Mouse (Mus musculus) embryonic facial prominence, embryonic 13.5 days (tissue): ENCODE results near the gene Mdm2. TPM values are rescaled to one million over a fixed set of nuclear protein-coding genes. Genes with fewer than 3 reads are reported as not detected.
A peak's percentile ranks its signal among the peaks of the same experiment; 100 is the strongest.
"Not testable (repeated sequence)": the region's sequence is repeated elsewhere in the genome, so short reads cannot be mapped to it uniquely, and the experiment has no call there.

Experiments
- ATAC-seq: fragments of 200-750 bp; cut with Nextera tagmentation; 2 replicates; pipeline ENCODE4 v1.8.0; 2017; ENCODE audit warnings: low read depth; ENCODE audit not compliant: insufficient number of reproducible peaks, insufficient read depth, low FRiP score, low TSS enrichment
- H3K27ac ChIP-seq: fragments of 300-500 bp; sonication (generic); 2 replicates; pipeline ENCODE4 v1.5.1; 2015; ENCODE audit warnings: moderate library complexity, mild to moderate bottlenecking, inconsistent platforms
- H3K27me3 ChIP-seq: fragments of 300-500 bp; sonication (generic); 2 replicates; pipeline ENCODE4 v1.6.1; 2015; ENCODE audit warnings: mild to moderate bottlenecking, inconsistent platforms
- H3K36me3 ChIP-seq: fragments of 300-500 bp; sonication (generic); 2 replicates; pipeline ENCODE4 v1.6.1; 2015; ENCODE audit warnings: mild to moderate bottlenecking, inconsistent platforms
- H3K4me1 ChIP-seq: fragments of 300-500 bp; sonication (generic); 2 replicates; pipeline ENCODE4 v1.6.1; 2015; ENCODE audit warnings: inconsistent platforms
- H3K4me2 ChIP-seq: fragments of 300-500 bp; sonication (generic); 2 replicates; pipeline ENCODE4 v1.6.1; 2015; ENCODE audit warnings: moderate library complexity, mild to moderate bottlenecking, inconsistent platforms
- H3K4me3 ChIP-seq: fragments of 300-500 bp; sonication (generic); 2 replicates; pipeline ENCODE4 v1.5.1; 2015; ENCODE audit warnings: mild to moderate bottlenecking, inconsistent platforms
- H3K9ac ChIP-seq: fragments of 300-500 bp; sonication (generic); 2 replicates; pipeline ENCODE4 v1.6.1; 2015; ENCODE audit warnings: mild to moderate bottlenecking, inconsistent platforms
- H3K9me3 ChIP-seq: fragments of 300-500 bp; sonication (generic); 2 replicates; pipeline ENCODE4 v1.6.1; 2016; ENCODE audit warnings: inconsistent platforms
- WGBS: fragments of 180-500 bp; shearing (Covaris S2); methylation state at CpG from one replicate; pipeline ENCODE4 v1.1.7; 2015; ENCODE audit warnings: mixed read lengths; 5-methylcytosine and 5-hydroxymethylcytosine counted together
- polyA plus RNA-seq: library from polyadenylated mRNA; unstranded; fragments of >200 nt; fragmentation: Nextera tagmentation; extraction: Ambion mirVana; gene quantifications from 2 replicates; pipeline ENCODE4 v1.2.1, GENCODE M21; 2015

The Mdm2 gene
- 49.3 and 50.2 TPM in 2 replicates for polyA plus RNA-seq

DNA sequence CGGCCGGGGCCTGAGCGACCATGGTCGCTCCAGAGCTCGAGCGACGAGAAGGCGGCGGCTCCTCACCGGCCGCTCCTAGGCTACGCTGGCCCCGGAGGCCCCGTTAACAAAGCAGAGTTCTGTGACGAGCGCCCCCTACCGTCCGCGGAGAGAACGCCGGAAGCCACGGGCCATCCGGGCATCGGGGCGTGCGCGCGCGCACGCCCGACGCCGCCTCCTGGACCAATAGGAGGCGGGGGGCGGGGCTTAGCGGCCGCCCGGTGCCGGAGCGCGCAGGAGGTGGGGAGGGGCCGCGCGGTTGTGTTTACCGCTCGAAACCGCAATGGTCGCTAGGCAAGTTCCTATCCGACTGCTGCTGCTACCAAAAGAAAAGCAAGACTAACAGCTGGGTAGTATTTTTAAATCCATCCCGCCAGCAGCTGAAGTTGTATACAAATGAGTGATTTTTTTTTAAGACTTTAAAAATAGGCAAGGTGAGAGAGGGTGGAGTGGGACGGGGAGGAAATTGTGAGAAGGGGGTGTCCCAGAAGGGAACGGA is at the start of gene Mdm2:
Gene Mdm2 (minus strand): TSS at position 155 of the 538 bp plus-strand sequence.
- no peaks in the 10 kb centered on the region for H3K9me3 ChIP-seq
- peak within 1 kb of the TSS; percentile 100 for H3K9ac ChIP-seq
- H3K4me2 ChIP-seq: peak within 1 kb of the TSS; percentile 69
- under 1% methylated on average over 52 of the region's 52 CpGs for WGBS
- H3K4me1 ChIP-seq: peaks cover 10% of the 10 kb centered on the region
- peak; percentile 94 for ATAC-seq
- H3K4me3 ChIP-seq: peak within 1 kb of the TSS; percentile 86
- H3K36me3 ChIP-seq: peaks cover 15% of the 10 kb centered on the region
- peak within 1 kb of the TSS; percentile 98 for H3K27ac ChIP-seq
- H3K27me3 ChIP-seq: no peaks in the 10 kb centered on the region

DNA sequence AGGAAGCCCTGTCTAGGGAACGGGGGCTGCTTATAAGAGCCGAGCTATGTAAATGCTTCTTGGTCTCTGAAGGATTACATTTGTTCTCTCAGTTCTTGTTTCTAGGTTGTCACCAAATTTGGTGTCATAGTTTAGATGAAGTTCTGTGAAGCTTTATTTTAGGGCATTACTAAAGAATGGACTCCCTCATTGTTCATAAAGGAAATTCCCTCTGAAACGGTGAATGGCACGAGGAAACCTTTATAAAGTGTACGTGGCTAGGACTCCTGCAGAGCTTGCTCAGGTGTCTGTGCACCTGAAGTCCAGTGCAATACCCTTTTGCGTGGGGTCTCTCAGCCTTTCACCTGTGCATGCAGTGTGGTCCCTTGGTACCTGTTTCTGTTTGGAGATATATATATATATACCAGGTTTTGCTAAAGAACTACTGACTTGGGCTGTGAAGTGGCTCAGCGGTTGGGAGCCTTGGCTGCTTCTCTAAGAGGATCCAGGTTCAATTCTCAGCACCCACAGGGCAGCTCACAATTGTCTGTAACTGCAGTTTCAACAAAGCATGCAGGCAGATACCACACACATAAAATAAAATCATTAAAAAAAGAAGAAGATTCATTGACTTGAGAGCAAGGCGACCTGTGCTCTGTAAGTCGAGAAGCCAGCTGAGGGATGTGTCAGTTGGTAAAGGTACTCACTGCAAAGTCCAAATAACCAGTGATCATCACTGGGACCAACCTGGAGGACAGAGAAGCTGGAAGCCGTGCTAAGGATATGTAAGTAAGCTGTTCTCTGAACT is 49.5 kb upstream of the Mdm2 start:
- WGBS: 93% methylated on average over 10 of the region's 10 CpGs
- H3K27ac ChIP-seq: no peak overlapping the region
- H3K4me2 ChIP-seq: no peak overlapping the region
- ATAC-seq: no peak
- H3K36me3 ChIP-seq: peaks cover 97% of the 10 kb centered on the region
- no peaks in the 10 kb centered on the region for H3K9me3 ChIP-seq
- no peaks in the 10 kb centered on the region for H3K4me1 ChIP-seq
- H3K9ac ChIP-seq: no peak overlapping the region
- no peaks in the 10 kb centered on the region for H3K27me3 ChIP-seq
- no peak overlapping the region for H3K4me3 ChIP-seq

DNA sequence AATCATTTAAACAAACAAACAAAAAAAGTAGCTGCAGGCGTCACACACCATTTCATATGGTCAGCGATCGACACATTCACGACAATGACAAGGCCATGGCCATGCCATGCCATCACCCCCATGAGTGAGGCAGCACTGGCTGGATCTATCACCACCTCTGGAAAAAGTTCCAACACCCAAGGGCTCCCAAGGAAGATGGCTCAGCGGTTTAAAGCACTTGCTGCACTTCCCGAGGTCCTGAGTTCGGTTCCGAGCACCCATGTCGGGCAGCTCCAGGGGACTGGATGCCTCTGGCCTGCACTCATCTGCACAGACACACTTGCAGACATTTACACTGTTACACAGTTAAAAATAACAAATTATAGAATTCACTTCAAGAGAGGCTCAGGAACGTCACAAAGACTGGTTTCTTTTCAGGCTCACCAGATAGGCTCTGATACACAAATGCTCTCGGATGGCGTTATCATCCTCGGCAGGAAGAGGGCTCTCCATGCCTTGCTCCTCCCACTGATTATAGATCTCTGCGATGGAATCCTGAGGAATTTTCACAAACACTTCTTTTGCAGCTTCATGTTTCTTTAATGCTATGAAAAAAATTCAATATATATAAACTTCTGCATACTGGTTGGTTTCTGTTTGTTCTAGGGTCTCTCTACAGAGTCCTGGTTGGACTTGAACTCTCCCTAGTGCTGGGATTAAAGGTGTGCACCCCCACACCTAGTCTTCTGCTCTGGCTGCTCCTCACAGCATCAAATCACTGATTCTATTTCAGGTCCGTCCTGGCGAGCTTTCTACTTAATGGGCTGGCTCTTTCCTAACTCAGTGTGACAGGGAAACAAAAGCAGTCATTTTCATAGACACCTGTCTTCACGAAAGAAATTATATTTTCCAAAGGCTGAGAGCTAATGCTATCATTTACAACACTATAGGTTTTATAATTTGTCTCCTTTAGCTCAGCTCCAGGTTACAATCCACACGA is 48.5 kb upstream of the Mdm2 start:
- Histone ChIP-seq H3K4me1 (no peaks in the 10 kb centered on the region), H3K36me3 (peaks cover 98% of the 10 kb centered on the region), H3K4me3 (no peak overlapping the region), H3K27me3 (no peaks in the 10 kb centered on the region), H3K9me3 (no peaks in the 10 kb centered on the region), H3K9ac (no peak overlapping the region), H3K27ac (no peak overlapping the region), H3K4me2 (no peak overlapping the region)
- WGBS: 91% methylated on average over 18 of the region's 18 CpGs
- no peak for ATAC-seq

GRCm38 (mm10) chr10:117758344-117758743 is 47.8 kb upstream of the Mdm2 start:
- not testable (repeated sequence) for H3K4me3 ChIP-seq, H3K9me3 ChIP-seq, H3K4me1 ChIP-seq, H3K27ac ChIP-seq, H3K4me2 ChIP-seq, H3K9ac ChIP-seq, ATAC-seq, H3K27me3 ChIP-seq
- WGBS: 95% methylated on average over 3 of the region's 3 CpGs
- H3K36me3 ChIP-seq: peaks cover 93% of the 10 kb centered on the region

DNA sequence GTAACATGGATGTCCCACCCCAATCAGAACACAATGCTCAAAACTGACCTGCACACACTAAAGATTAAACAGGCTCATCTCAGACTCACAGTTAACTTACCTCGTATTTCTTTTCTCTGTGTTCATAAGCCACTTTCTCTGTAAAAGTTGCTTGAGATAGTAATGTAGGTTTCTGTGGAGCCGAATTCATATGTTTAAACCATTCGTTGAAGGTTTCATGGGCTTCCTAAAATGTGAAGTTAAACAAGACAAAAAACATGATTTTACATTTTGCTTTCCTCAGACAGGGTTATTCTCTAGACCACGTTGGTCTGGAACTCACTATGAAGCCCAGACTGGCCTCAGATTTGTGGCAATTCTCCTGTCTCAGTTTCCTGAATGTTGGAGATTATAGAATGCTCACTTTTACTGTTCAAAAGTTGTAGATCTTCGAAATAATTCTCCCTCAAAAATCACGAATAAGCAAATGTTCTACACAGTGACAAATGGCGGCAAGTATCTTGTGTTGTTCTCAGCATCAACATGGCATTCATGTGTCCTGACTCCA is 47.3 kb upstream of the Mdm2 start:
- Histone ChIP-seq H3K36me3 (peaks cover 93% of the 10 kb centered on the region), H3K9me3 (no peaks in the 10 kb centered on the region), H3K9ac (no peak overlapping the region), H3K4me3 (no peak overlapping the region), H3K27me3 (no peaks in the 10 kb centered on the region), H3K4me1 (no peaks in the 10 kb centered on the region), H3K27ac (no peak overlapping the region), H3K4me2 (no peak overlapping the region)
- ATAC-seq: no peak
- WGBS: 97% methylated on average over 7 of the region's 7 CpGs

GRCm38 (mm10) chr10:117757259-117757658 is 46.7 kb upstream of the Mdm2 start:
- ATAC-seq: no peak
- 92% methylated on average over 1 of the region's 1 CpGs for WGBS
- Histone ChIP-seq H3K36me3 (peaks cover 93% of the 10 kb centered on the region), H3K4me2 (no peak overlapping the region), H3K4me3 (no peak overlapping the region), H3K9me3 (no peaks in the 10 kb centered on the region), H3K27me3 (no peaks in the 10 kb centered on the region), H3K4me1 (no peaks in the 10 kb centered on the region), H3K9ac (no peak overlapping the region), H3K27ac (no peak overlapping the region)

GRCm38 (mm10) chr10:117756784-117757183 is 46.2 kb upstream of the Mdm2 start:
- no peak overlapping the region for H3K4me3 ChIP-seq
- WGBS: 94% methylated on average over 5 of the region's 5 CpGs
- H3K9ac ChIP-seq: no peak overlapping the region
- H3K9me3 ChIP-seq: no peaks in the 10 kb centered on the region
- no peak overlapping the region for H3K27ac ChIP-seq
- H3K36me3 ChIP-seq: peaks cover 93% of the 10 kb centered on the region
- H3K27me3 ChIP-seq: no peaks in the 10 kb centered on the region
- no peak for ATAC-seq
- no peak overlapping the region for H3K4me2 ChIP-seq
- H3K4me1 ChIP-seq: no peaks in the 10 kb centered on the region

GRCm38 (mm10) chr10:117755799-117756467 is 45.4 kb upstream of the Mdm2 start:
- ATAC-seq: no peak
- WGBS: 92% methylated on average over 11 of the region's 11 CpGs

DNA sequence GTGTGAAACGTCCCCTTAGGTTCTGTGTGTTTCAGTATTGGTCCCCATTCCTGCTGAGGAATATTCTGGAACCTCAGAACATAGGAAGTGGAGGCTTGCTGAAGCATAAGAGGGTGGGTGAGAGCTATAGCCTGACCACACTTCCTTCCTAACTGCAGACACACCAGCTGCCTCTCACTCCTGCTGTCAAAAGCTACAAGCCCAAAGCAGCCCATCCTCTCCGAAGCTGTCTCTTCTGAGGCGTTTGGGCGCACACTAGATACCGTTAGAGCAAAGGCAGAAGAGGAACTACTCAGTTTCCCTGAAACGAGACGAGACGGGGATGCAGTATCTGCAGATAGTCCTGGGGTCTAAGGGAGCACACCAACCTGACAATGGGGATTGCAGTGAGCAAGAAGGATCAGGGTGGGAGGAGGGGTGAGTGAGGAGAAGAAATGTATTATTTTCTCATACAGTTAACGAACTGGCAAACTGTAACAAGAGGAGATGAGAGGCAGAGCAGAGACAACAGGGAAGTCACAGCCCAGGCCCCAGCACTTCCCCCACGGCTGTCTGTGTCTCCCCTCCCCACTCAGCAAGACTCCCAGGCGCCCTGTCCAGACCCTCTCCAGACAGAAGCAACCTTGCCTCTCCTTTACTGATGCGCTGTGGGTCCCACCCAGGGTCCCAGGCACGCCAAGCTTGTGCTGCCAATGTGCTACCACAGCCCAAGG is 44.7 kb upstream of the Mdm2 start:
- 91% methylated on average over 13 of the region's 13 CpGs for WGBS
- no peak overlapping the region for H3K4me3 ChIP-seq

More at GRCm38 (mm10) chr10:117755799-117756467, 45.4 kb upstream of the Mdm2 start:
- no peaks in the 10 kb centered on the region for H3K9me3 ChIP-seq
- H3K4me2 ChIP-seq: no peak overlapping the region
- no peak overlapping the region for H3K9ac ChIP-seq
- peaks cover 93% of the 10 kb centered on the region for H3K36me3 ChIP-seq
- no peaks in the 10 kb centered on the region for H3K27me3 ChIP-seq
- H3K4me3 ChIP-seq: no peak overlapping the region
- no peaks in the 10 kb centered on the region for H3K4me1 ChIP-seq
- H3K27ac ChIP-seq: no peak overlapping the region

GRCm38 (mm10) chr10:117754609-117754940 is 44.0 kb upstream of the Mdm2 start:
- Histone ChIP-seq H3K36me3 (peaks cover 91% of the 10 kb centered on the region), H3K4me1 (no peaks in the 10 kb centered on the region), H3K4me3 (no peak overlapping the region), H3K9ac (no peak overlapping the region), H3K27ac (no peak overlapping the region), H3K4me2 (no peak overlapping the region), H3K27me3 (no peaks in the 10 kb centered on the region), H3K9me3 (no peaks in the 10 kb centered on the region)
- ATAC-seq: no peak
- WGBS: 97% methylated on average over 7 of the region's 7 CpGs

More for the DNA sequence above, 44.7 kb upstream of the Mdm2 start:
- H3K9ac ChIP-seq: no peak overlapping the region
- H3K4me2 ChIP-seq: no peak overlapping the region
- ATAC-seq: no peak
- H3K36me3 ChIP-seq: peaks cover 91% of the 10 kb centered on the region
- no peaks in the 10 kb centered on the region for H3K4me1 ChIP-seq
- no peaks in the 10 kb centered on the region for H3K9me3 ChIP-seq
- no peaks in the 10 kb centered on the region for H3K27me3 ChIP-seq
- H3K27ac ChIP-seq: no peak overlapping the region
